Mouse (Mus musculus) embryo, embryonic 11 days (tissue): ENCODE measurements around the gene Ints7.

ENCODE experiments used
- DNase-seq: peaks from one replicate; pipeline ENCODE4 v3.0.0-alpha.2; 2015

Gene Ints7

GRCm38 (mm10) chr1:191585704-191586103, 10.3 kb downstream of the Ints7 start:
- DNase-seq, result no peak

GRCm38 (mm10) chr1:191587062-191587461, 11.6 kb downstream of the Ints7 start:
- DNase-seq, result no peak

GRCm38 (mm10) chr1:191588749-191589148, 13.3 kb downstream of the Ints7 start:
- no peak for DNase-seq

- DNase-seq, result no peak
Measured at GRCm38 (mm10) chr1:191592016-191592720, 16.7 kb downstream of the Ints7 start.

GRCm38 (mm10) chr1:191596076-191596475, 20.6 kb downstream of the Ints7 start:
- no peak for DNase-seq

GRCm38 (mm10) chr1:191599210-191599609, 23.8 kb downstream of the Ints7 start:
- no peak for DNase-seq

- no peak for DNase-seq
Measured at GRCm38 (mm10) chr1:191604690-191605089, 29.3 kb downstream of the Ints7 start.

- DNase-seq, result no peak
Measured at GRCm38 (mm10) chr1:191609051-191609450, 33.6 kb downstream of the Ints7 start.

- no peak for DNase-seq
Measured at GRCm38 (mm10) chr1:191609578-191609977, 34.1 kb downstream of the Ints7 start.

GRCm38 (mm10) chr1:191610357-191610756, 34.9 kb downstream of the Ints7 start:
- DNase-seq, result no peak

GRCm38 (mm10) chr1:191611686-191612085, 36.2 kb downstream of the Ints7 start:
- no peak for DNase-seq

GRCm38 (mm10) chr1:191612877-191613276, 37.4 kb downstream of the Ints7 start:
- DNase-seq, result no peak

GRCm38 (mm10) chr1:191616245-191616644, 40.8 kb downstream of the Ints7 start:
- no peak for DNase-seq

GRCm38 (mm10) chr1:191617589-191617988, 42.2 kb downstream of the Ints7 start:
- no peak for DNase-seq

GRCm38 (mm10) chr1:191618067-191618766, 42.8 kb downstream of the Ints7 start:
- no peak for DNase-seq

- DNase-seq, result no peak
Measured at GRCm38 (mm10) chr1:191621096-191621495, 45.7 kb downstream of the Ints7 start.

- no peak for DNase-seq
Measured at GRCm38 (mm10) chr1:191622801-191623200, 47.4 kb downstream of the Ints7 start.

GRCm38 (mm10) chr1:191624492-191624891, 49.1 kb downstream of the Ints7 start:
- no peak for DNase-seq

- no peak for DNase-seq
Measured at GRCm38 (mm10) chr1:191625026-191625425, 49.6 kb downstream of the Ints7 start.

GRCm38 (mm10) chr1:191625620-191626019, 50.2 kb downstream of the Ints7 start:
- no peak for DNase-seq

GRCm38 (mm10) chr1:191628457-191629169, 53.2 kb downstream of the Ints7 start:
- DNase-seq, result no peak

- no peak for DNase-seq
Measured at GRCm38 (mm10) chr1:191629170-191629636, 53.8 kb downstream of the Ints7 start.

- DNase-seq, result no peak
Measured at GRCm38 (mm10) chr1:191632511-191633095, 57.2 kb downstream of the Ints7 start.
